Mouse (Mus musculus) olfactory bulb, adult 2 months (tissue): ENCODE results near the gene Mreg. TPM values are rescaled to one million over a fixed set of nuclear protein-coding genes. Genes with fewer than 3 reads are reported as not detected.

Experiments
- H3K27ac ChIP-seq: fragments of 200-500 bp; 2 replicates; pipeline ENCODE4 v1.5.1; 2012; ENCODE audit warnings: low read depth, low read length; ENCODE audit not compliant: insufficient read depth
- H3K4me1 ChIP-seq: fragments of 200-500 bp; 2 replicates; pipeline ENCODE4 v1.6.1; 2012; ENCODE audit warnings: low read length; ENCODE audit not compliant: control insufficient read depth, insufficient read depth
- H3K4me3 ChIP-seq: fragments of 200-500 bp; 2 replicates; pipeline ENCODE4 v1.5.1; 2012; ENCODE audit warnings: mild to moderate bottlenecking, low read depth, low read length, moderate library complexity; ENCODE audit not compliant: insufficient read depth
- CTCF ChIP-seq: fragments of 200-500 bp; IDR thresholded peaks from 2 replicates; pipeline ENCODE4 v1.5.1; 2012; ENCODE audit warnings: low read depth, mild to moderate bottlenecking, low read length, moderate library complexity; ENCODE audit not compliant: insufficient read depth
- POLR2A ChIP-seq: fragments of 200-500 bp; IDR thresholded peaks from 2 replicates; pipeline ENCODE4 v1.6.1; 2012; ENCODE audit warnings: mild to moderate bottlenecking, low read depth, low read length, moderate library complexity; ENCODE audit not compliant: insufficient read depth
- whole genome bisulfite sequencing: fragments of 180-500 bp; shearing (Covaris S2); methylation state at CpG from one replicate; pipeline ENCODE4 v1.1.7; 2018; 5-methylcytosine and 5-hydroxymethylcytosine counted together
- polyA plus RNA-seq: library from polyadenylated mRNA; stranded (reverse); fragments of >200 nt; gene quantifications from 2 replicates; pipeline ENCODE4 v1.2.4, GENCODE M21; 2012; ENCODE audit warnings: low replicate concordance; ENCODE audit not compliant: missing spikeins, insufficient read depth, insufficient read length

Mreg gene
- polyA plus RNA-seq, 1 experiment, result not detected

DNA sequence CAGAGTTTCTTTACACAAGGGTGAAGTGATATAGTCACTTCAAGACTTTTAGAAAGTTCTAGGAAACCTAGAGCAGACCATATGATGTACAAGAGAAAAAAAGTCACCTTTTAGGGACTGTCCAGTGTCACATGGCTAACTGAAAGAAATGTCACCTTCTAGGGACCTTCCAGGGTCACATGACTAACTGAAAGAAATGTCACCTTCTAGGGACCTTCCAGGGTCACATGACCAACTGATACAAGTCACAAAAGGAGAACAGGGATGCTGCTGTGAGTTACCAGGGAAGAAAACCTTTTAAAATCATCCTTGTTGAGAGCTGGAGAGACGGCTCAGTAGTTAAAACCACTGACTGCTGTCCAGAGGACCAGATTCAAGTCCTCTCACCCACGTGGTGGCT is 10.0 kb downstream of the Mreg start:
- WGBS, result 86% methylated on average over 2 of the region's 2 CpGs
- Histone ChIP-seq H3K4me1 (no peaks in the 10 kb centered on the region), H3K4me3 (no peak overlapping the region), H3K27ac (no peak overlapping the region)
- no peak for TF ChIP-seq POLR2A
- TF ChIP-seq CTCF, result no peak

DNA sequence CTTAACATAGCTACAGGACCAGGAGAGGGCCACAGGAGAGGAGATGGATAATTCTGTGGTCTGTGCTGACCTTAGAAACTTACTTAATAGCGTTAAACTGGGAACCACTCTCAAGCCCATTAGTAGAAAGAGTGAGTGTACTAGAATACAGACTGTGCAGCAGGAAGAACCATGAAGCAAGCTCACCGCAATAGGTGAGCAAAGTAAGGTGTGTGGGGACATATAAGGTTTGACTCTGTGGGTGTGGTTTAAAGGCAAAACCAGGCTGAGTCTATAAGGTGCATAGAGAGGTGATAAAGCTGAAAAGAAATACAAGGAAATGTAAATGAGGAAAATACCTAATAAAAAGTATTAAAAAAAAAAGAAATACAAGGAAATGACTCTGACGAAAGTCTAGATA is 11.0 kb downstream of the Mreg start:
- no peak overlapping the region for H3K27ac ChIP-seq
- no peak overlapping the region for H3K4me3 ChIP-seq
- 100% methylated on average over 3 of the region's 3 CpGs for WGBS
- H3K4me1 ChIP-seq, result no peaks in the 10 kb centered on the region
- no peak for TF ChIP-seq CTCF
- no peak for TF ChIP-seq POLR2A

DNA sequence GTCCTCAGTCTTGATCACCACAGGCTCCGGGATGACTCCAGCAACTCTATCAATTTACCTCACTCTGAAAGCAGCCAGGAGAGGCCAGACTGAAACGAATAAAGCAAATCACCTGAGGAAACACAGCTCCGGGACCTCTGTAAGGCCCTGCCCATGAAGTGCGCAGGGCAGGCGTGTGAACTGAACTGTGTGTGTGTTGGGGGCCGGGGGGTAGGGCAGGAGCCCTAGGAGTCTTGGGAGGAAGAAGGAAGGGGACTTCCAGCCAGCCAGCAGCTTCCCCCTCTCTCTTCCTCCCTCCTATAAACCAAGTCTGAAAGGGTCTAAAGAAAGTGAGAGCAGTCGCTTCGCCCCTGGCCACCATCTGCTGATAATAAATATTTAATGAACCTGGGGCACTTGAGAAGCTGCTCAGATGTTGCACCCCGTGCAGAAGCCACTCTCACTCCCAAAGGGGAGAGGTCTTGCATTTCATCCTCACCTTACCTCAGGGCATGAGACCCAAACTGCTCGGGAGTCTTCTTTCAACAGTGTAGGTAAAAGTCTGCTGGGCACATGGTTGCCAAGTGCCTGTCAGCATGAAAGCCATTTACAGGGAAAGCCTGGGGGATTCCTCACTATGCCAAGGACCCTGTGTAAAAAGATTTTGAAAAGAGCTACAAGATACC is 13.8 kb downstream of the Mreg start:
- H3K4me3 ChIP-seq, result no peak overlapping the region
- TF ChIP-seq CTCF (no peak), POLR2A (no peak)
- H3K27ac ChIP-seq, result no peak overlapping the region
- H3K4me1 ChIP-seq, result no peaks in the 10 kb centered on the region
- WGBS, result 76% methylated on average over 10 of the region's 10 CpGs

DNA sequence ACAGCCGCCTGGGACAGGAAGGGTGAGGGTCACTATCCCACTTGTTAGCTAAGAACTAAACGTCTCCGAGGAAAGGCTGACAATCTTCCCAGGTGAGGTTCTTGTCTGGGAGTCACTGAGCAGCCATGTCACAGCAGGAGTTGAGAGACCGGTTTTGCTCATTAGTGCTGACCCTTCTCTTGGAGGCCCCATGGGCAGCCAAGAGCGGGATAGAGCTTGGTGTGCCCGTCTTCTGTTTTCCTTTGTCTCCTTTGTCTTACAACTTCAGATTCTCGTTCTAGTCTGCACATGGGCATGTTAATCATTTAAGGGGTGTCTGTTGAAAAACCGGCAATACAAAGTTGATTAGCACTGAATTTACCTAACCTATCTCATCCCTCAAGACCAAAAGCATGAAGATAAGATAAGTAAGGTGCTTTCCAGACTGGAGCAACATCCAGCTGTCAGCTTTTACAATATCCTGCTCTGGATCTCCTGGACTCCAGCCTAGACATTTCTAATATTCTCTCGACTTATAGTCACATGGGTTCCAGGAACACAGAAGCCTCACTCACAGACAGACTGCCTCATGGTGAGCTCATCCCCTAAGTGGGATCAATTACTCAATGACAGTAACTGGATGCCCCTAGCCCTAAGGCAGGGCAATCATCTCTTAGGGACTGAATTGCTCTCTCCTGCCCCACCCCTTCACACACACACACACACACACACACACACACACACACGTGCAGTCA is 15.3 kb downstream of the Mreg start:
- H3K4me1 ChIP-seq, result no peaks in the 10 kb centered on the region
- no peak overlapping the region for H3K27ac ChIP-seq
- H3K4me3 ChIP-seq, result no peak overlapping the region
- 85% methylated on average over 10 of the region's 10 CpGs for WGBS
- no peak for TF ChIP-seq POLR2A
- TF ChIP-seq CTCF, result no peak

DNA sequence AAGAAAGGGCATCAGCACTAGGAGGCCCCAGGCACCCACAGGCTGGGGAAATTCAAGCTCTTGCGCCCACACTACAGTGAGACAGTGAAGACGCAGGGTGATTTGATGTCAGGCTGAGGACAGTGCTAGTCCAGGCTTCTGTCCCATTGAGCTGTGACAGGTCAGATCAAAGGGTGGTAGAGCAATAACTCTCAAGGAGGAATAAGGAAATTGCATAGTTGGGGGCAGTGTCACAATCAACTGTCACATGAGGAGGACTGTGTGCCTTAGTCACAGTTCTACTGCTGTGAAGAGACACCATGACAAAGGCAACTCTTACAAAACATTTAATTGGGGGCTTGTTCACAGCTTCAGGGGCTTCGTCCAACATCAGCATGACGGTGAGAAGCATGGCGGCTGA is 16.0 kb downstream of the Mreg start:
- TF ChIP-seq POLR2A (no peak), CTCF (no peak)
- WGBS, result 85% methylated on average over 5 of the region's 5 CpGs
- no peak overlapping the region for H3K27ac ChIP-seq
- no peak overlapping the region for H3K4me3 ChIP-seq
- no peaks in the 10 kb centered on the region for H3K4me1 ChIP-seq

DNA sequence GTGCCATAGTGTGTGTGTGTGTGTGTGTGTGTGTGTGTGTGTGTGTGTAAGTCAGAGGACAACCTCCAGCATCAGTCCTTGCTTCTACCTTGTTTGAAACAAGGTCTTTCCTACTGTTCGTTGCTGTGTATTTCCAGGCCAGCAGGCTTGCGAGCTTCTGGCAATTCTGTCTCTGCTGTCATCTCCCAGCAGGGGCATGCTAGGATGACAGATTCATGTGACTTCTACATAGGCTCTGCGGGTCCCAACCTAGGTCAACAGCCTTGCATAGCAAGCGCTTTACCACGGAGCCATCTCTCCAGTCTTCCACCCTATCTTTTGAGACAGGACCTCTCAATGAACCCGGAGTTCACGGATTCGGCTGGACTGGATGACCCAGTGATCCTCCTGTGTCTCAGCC is 20.7 kb downstream of the Mreg start:
- H3K27ac ChIP-seq, result no peak overlapping the region
- 0 out of 2 replicates have a peak, but pooled peaks cover 2% of the 10 kb centered on the region for H3K4me1 ChIP-seq
- TF ChIP-seq POLR2A, result no peak
- no peak for TF ChIP-seq CTCF
- no peak overlapping the region for H3K4me3 ChIP-seq
- WGBS, result 97% methylated on average over 8 of the region's 8 CpGs

DNA sequence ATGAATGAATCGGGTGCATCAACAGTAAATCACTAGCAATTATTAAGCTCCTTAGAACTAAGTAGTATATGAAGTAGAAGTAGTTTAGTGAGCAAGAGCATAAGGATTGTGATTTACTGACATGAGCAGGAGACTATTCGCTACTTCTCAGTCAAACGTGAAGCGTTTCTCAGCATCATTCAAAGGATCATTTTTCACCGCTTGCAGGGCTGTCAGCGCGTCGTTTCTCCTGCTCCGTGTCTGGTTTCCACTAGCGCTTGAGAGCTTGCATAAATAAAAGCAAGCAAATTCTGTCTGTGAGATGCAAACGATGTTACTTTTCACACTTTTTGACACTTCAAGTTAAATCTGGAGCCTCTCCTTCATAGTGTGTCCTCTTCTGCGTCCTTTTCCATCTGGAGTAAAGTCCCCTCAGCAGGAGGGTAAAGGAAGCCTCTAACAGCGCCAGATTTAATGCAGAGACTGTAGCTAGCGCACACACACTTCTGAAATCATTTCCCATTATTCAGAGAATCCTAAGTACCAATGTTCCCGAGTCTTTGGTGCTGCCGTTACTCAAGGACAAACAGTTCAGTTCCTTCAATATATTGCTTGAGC is 23.9 kb downstream of the Mreg start:
- no peak overlapping the region for H3K27ac ChIP-seq
- TF ChIP-seq POLR2A, result no peak
- no peak for TF ChIP-seq CTCF
- 63% methylated on average over 16 of the region's 16 CpGs for WGBS

DNA sequence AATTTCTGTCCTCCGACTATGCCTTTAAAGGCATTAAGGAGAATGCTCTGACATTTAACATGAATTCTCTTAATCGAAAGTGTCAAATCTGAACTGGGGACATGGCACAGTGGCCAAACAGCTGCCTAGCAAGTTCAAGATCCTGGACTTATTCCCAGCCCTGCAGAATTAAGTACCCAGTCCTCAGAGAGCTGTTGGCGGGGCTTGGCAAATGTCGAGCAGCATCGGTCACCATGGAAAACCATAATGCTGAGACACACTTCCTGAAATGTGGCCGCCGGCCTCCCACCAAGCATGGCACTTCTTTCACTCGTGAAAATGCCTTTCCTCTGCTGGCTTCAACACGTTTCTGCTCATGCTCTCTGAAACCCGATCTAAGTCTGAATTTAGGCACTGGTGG is 24.6 kb downstream of the Mreg start:
- Histone ChIP-seq H3K27ac (no peak overlapping the region), H3K4me1 (peaks cover 8% of the 10 kb centered on the region), H3K4me3 (no peak overlapping the region)
- WGBS, result 30% methylated on average over 10 of the region's 10 CpGs
- no peak for TF ChIP-seq POLR2A
- TF ChIP-seq CTCF, result no peak

More for the DNA sequence above, 23.9 kb downstream of the Mreg start:
- peaks cover 3% of the 10 kb centered on the region for H3K4me1 ChIP-seq
- H3K4me3 ChIP-seq, result no peak overlapping the region

DNA sequence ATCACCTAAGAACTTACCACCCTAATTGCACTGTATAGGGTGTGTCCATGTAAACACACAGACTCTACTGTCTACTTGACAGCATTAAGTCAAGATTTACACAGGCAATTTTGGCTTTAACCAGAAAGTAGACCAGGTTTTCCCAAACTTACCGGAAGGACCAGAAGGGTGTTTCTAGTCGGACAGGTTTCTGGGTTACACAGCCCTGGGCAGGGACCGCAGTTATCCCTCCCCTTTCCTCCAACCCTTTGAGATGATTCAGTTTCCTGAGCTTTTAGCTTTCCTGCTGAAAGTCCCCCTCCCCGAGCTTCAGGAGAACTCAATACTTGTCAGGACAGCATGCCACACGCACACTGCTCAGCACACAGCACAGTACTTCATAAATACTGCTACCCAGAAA is 26.0 kb downstream of the Mreg start:
- no peak overlapping the region for H3K27ac ChIP-seq
- WGBS, result 90% methylated on average over 5 of the region's 5 CpGs
- H3K4me1 ChIP-seq, result peaks cover 8% of the 10 kb centered on the region
- TF ChIP-seq POLR2A (no peak), CTCF (no peak)
- H3K4me3 ChIP-seq, result no peak overlapping the region
